Mouse (Mus musculus) kidney, adult 2 months (tissue): Measurements from ENCODE around the gene Thra. TPM values are rescaled to one million over a fixed set of nuclear protein-coding genes. Genes with fewer than 3 reads are reported as not detected.

Source experiments
- DNase-seq: peaks from one replicate; pipeline ENCODE4 v3.0.0; 2021
- H3K27ac ChIP-seq: fragments of 200-500 bp; 2 replicates; pipeline ENCODE4 v1.5.1; 2012; ENCODE audit warnings: low read depth, low read length, control low read depth, inconsistent platforms; ENCODE audit not compliant: insufficient read depth
- H3K27me3 ChIP-seq: fragments of 200-500 bp; replicated peaks from 2 replicates; pipeline ENCODE4 v1.6.1; 2012; ENCODE audit warnings: mild to moderate bottlenecking, moderate library complexity, low read length, inconsistent platforms; ENCODE audit not compliant: control insufficient read depth, insufficient read depth
- H3K36me3 ChIP-seq: fragments of 200-500 bp; 2 replicates; pipeline ENCODE4 v1.6.1; 2012; ENCODE audit warnings: mild to moderate bottlenecking, moderate library complexity, low read length, inconsistent platforms; ENCODE audit not compliant: control insufficient read depth, insufficient read depth
- H3K4me1 ChIP-seq: fragments of 200-500 bp; 2 replicates; pipeline ENCODE4 v1.6.1; 2011; ENCODE audit warnings: low read length; ENCODE audit not compliant: control insufficient read depth, insufficient read depth
- H3K4me3 ChIP-seq: fragments of 200-500 bp; 2 replicates; pipeline ENCODE4 v1.5.1; 2011; ENCODE audit warnings: mild to moderate bottlenecking, low read depth, low read length, control low read depth; ENCODE audit not compliant: insufficient read depth
- CTCF ChIP-seq: fragments of 200-500 bp; conservative IDR thresholded peaks from 2 replicates; pipeline ENCODE4 v1.5.1; 2011; ENCODE audit warnings: low read depth, mild to moderate bottlenecking, control low read depth, low read length, moderate library complexity, mixed read lengths; ENCODE audit not compliant: insufficient read depth, insufficient read length
- POLR2A ChIP-seq: fragments of 200-500 bp; IDR thresholded peaks from one replicate; pipeline ENCODE4 v1.6.1; 2011; ENCODE audit warnings: low read depth, low read length, control low read depth
- WGBS: fragments of 180-500 bp; shearing (Covaris S2); methylation state at CpG from one replicate; pipeline ENCODE4 v1.1.7; 2018; 5-methylcytosine and 5-hydroxymethylcytosine counted together
- polyA plus RNA-seq: library from polyadenylated mRNA; depleted of rRNA; stranded (reverse); fragments of >200 nt; gene quantifications from 2 replicates; pipeline ENCODE4 v1.2.3, GENCODE M21; 2012; rRNA removed

Gene Thra
- 92.7 and 97.2 TPM in 2 replicates for polyA plus RNA-seq

DNA sequence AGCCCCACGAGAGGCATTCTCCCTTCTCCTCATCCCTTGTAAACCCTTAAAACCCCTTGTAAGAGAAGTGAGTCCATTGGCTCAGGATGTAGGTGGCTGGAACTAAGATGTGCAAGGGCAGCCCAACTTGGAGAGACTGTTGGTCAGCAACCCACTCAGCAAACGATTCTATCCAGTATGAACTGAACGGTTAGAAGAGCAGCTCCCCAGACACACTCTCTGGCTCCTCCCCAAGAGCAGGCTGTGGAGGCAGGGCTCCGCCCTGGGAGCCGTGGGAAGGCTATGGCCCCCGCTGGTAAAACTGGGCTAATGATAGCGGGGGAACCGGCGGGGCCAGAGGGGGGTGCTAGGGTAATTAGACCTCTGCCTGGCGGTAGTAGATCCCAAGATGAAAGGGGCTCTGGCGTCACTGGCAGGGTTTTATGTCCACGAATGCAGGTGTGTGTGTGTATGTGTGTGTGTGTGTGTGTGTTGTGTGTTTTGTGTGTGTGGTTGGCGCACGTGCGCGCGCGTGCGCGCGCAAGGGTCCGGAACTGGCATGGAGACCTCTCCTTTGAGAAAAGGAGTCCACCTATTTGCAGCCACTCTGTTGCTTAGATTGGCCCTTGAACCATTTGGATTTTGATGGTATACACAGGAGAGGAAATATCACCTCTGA lies at the start of gene Thra:
Thra (plus strand) TSS at position 246 of the 658 bp plus-strand sequence.
- 1% methylated on average over 22 of the region's 22 CpGs for WGBS

DNA sequence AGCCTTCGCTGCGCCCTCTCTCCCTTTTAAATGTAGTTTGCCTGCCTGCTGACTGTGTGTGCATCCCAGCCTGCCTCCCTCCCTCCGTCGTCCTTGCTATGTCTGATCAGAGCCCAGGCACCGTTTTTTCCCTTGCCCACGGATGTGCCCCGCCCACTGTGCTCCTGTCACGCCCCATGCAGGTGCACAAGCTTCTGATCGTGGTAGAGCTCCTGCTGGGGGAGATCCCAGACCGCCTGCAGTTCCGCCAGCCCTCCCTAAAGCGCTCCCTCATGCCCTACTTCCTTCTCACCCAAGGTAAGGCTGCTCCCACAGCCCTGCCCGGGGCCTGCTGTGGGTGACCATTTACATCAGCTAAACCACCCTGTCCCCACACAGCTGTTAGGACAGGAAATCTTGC lies 47.2 kb upstream of the Thra start:
- no peak overlapping the region for H3K4me3 ChIP-seq

More for the DNA sequence above, at the start of gene Thra:
- Histone ChIP-seq H3K4me3 (peak within 1 kb of the TSS; percentile 63), H3K36me3 (no peaks in the 10 kb centered on the region), H3K4me1 (peaks cover 32% of the 10 kb centered on the region), H3K27ac (peak within 1 kb of the TSS; percentile 39; the same call in 1 of the 2 replicates), H3K27me3 (no peaks in the 10 kb centered on the region)
- TF ChIP-seq POLR2A, result no peak
- TF ChIP-seq CTCF, result no peak
- DNase-seq, result peak; percentile 73

DNA sequence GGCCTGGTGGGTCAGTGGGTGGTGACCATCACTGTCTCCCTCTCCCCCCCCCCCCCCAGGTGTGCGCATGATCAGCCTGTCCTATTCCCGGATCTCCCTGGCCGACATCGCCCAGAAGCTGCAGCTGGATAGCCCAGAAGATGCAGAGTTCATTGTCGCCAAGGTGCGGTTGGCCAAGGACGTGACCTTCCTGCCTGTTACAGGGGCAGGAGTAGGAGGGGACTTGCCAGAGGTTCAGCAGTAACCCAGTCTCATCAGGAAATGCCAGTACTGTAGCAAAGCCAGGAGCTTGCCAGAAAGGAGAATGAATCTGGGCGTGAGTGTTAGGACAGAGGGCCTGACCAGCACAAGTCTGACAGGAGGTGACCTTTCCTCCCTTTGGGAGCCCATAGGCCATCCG lies 46.7 kb upstream of the Thra start:
- peak overlapping the region; percentile 47 for H3K27ac ChIP-seq
- TF ChIP-seq CTCF, result no peak
- TF ChIP-seq POLR2A, result no peak
- H3K36me3 ChIP-seq, result peaks cover 10% of the 10 kb centered on the region
- WGBS, result 60% methylated on average over 9 of the region's 9 CpGs
- peaks cover 11% of the 10 kb centered on the region for H3K4me1 ChIP-seq
- no peaks in the 10 kb centered on the region for H3K27me3 ChIP-seq
- peak; percentile 46 for DNase-seq
- H3K4me3 ChIP-seq, result no peak overlapping the region

More for the DNA sequence above, 47.2 kb upstream of the Thra start:
- TF ChIP-seq CTCF (no peak), POLR2A (no peak)
- Histone ChIP-seq H3K36me3 (peaks cover 10% of the 10 kb centered on the region), H3K27ac (peak overlapping the region; percentile 47), H3K4me1 (peaks cover 11% of the 10 kb centered on the region), H3K27me3 (no peaks in the 10 kb centered on the region)
- 51% methylated on average over 13 of the region's 13 CpGs for WGBS
- no peak for DNase-seq

DNA sequence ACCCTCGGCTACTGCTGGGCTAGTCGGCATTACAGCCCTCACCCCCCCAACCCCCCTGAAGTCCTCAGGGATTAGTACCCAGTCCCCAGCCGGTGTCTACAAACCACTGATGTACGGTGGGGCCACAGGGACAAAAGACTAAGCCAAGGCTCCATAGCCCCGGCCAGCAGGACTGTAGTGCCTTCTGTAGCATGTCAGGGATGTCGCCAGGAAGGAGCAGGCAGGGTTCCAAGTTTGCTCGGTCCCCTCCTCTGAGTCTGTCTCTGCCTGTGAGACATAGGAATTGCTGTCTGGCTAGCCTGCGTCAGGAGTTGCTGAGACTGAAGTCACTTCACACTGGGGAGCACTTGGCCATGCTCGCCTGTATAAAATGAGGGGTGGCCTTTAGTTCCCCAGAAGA lies 46.1 kb upstream of the Thra start:
- H3K27ac ChIP-seq, result no peak overlapping the region
- no peak for TF ChIP-seq POLR2A
- TF ChIP-seq CTCF, result no peak
- H3K4me3 ChIP-seq, result no peak overlapping the region
- WGBS, result 53% methylated on average over 9 of the region's 9 CpGs
- no peak for DNase-seq
- H3K36me3 ChIP-seq, result peaks cover 10% of the 10 kb centered on the region
- peaks cover 11% of the 10 kb centered on the region for H3K4me1 ChIP-seq
- no peaks in the 10 kb centered on the region for H3K27me3 ChIP-seq

DNA sequence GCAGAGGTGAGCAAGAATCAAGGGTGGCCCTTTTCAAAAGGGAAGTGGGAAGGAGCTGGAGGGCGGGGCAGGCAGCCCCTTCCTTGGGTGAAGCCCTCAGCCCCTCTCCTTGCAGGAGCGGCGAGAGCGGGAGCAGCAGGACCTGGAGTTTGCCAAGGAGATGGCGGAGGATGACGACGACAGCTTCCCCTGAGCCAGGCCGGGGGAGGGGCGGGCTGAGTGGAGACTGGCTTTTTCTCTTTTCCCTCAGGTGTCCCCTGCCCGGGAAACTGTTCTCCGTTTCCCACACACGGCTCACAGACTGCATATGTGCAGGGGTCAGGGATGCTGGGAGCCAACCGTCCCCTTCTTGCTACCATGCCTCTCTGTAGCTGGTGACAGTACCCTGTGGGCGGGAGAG lies 45.0 kb upstream of the Thra start:
- Histone ChIP-seq H3K36me3 (peaks cover 7% of the 10 kb centered on the region), H3K27me3 (no peaks in the 10 kb centered on the region), H3K4me1 (peaks cover 11% of the 10 kb centered on the region), H3K27ac (no peak overlapping the region), H3K4me3 (no peak overlapping the region)
- no peak for DNase-seq
- WGBS, result 68% methylated on average over 14 of the region's 14 CpGs
- TF ChIP-seq POLR2A, result no peak
- TF ChIP-seq CTCF, result no peak

DNA sequence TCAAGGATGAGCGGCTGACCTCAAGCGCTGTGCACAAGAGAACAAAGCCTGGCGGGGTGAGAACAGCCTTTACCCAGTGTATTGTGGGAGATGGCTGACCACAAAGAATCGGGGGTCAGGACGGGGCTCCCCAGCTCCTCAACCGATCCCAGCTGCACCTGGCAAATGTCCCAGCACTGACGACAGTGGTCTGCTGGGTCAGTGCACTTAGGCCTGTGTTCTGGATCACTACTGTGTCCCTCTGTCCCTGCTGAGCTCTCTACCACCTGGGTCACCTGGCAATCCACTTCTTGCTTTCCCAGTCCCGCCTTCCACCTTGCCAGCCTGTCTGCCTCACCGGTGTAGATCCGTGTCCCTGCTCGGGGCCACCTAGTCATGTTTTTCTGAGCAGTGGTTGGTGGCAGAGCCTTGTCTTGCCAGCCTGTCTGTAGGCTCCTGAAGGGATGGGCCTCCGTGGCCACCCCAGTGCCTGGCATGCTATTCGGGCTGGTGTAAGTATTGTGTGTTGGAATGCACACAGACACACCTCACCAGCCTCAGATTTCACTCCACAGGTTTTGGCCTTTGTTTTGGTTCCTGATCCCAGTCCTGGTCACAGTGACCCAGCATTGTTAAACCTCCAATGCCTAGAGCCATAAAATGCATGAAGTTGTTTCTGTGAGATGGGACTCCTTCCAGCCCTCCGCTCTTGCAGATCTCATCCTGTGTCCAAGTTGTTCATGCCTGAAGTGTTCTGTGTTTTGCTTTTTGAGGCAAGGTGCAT lies 43.8 kb upstream of the Thra start:
- H3K27ac ChIP-seq, result no peak overlapping the region
- 47% methylated on average over 14 of the region's 14 CpGs for WGBS
- H3K36me3 ChIP-seq, result peaks cover 4% of the 10 kb centered on the region
- H3K4me3 ChIP-seq, result no peak overlapping the region
- peaks cover 11% of the 10 kb centered on the region for H3K4me1 ChIP-seq
- no peaks in the 10 kb centered on the region for H3K27me3 ChIP-seq
- TF ChIP-seq POLR2A (no peak), CTCF (no peak)
- DNase-seq, result no peak

DNA sequence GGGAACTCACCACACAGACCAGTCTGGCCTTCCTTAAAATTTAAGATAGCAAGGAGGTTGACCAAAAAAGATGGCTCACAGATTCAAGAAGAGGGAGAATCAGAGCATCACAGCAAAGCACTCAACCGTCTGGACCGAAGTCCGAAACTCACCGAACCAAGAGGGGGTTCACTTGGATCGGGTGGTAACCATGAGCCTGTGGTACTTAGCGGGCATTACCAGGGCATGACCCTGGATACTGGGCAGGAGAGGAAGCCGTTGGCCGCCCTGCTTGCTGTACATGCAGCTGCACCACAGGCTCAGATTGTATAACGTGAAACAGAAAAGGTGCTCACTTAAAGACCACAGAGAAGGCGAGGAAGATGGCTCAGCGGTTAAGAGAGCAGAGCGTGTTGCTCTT lies 43.2 kb upstream of the Thra start:
- DNase-seq, result peak; percentile 66
- WGBS, result 59% methylated on average over 12 of the region's 12 CpGs
- Histone ChIP-seq H3K27ac (no peak overlapping the region), H3K4me1 (peaks cover 11% of the 10 kb centered on the region), H3K36me3 (peaks cover 4% of the 10 kb centered on the region), H3K4me3 (no peak overlapping the region), H3K27me3 (no peaks in the 10 kb centered on the region)
- TF ChIP-seq POLR2A (no peak), CTCF (no peak)
